Mouse (Mus musculus) MEL (cell line): Measurements from ENCODE around the gene Htr6. TPM values are rescaled to one million over a fixed set of nuclear protein-coding genes. Genes with fewer than 3 reads are reported as not detected.

Source experiments
- DNase-seq: peaks from one replicate; pipeline ENCODE4 v3.0.0; 2011; ENCODE audit warnings: low read depth, low spot score
- H3K27ac ChIP-seq: 2 replicates; pipeline ENCODE4 v1.5.1; 2012; ENCODE audit warnings: low read depth, mild to moderate bottlenecking, control low read depth, low read length, moderate library complexity; ENCODE audit not compliant: control insufficient read depth
- H3K27me3 ChIP-seq, 2 experiments: fragments of 150-350 bp in 1 of 2; sonication (generic) in 1 of 2; 2 replicates each; pipeline ENCODE4 v1.6.1; 2012; ENCODE audit warnings: low read length in 2 of 2, mild to moderate bottlenecking in 2 of 2, improper control_type of control experiment in 1 of 2, moderate library complexity in 1 of 2; ENCODE audit not compliant: insufficient read depth in 2 of 2, control insufficient read depth in 1 of 2
- H3K36me3 ChIP-seq, 2 experiments: 2 replicates each; pipeline ENCODE4 v1.6.1; 2012 to 2014; ENCODE audit warnings: low read length in 2 of 2, improper control_type of control experiment in 1 of 2, inconsistent platforms in 1 of 2, mild to moderate bottlenecking in 1 of 2; ENCODE audit not compliant: insufficient read depth in 2 of 2, control insufficient read depth in 1 of 2
- H3K4me1 ChIP-seq, 2 experiments: fragments of 150-350 bp in 1 of 2; sonication (generic) in 1 of 2; 2 replicates each; pipeline ENCODE4 v1.6.1; 2012; ENCODE audit warnings: low read length in 2 of 2, improper control_type of control experiment in 1 of 2, mild to moderate bottlenecking in 1 of 2; ENCODE audit not compliant: insufficient read depth in 2 of 2, control insufficient read depth in 1 of 2
- H3K4me3 ChIP-seq, 2 experiments: fragments of 150-350 bp in 1 of 2; sonication (generic) in 1 of 2; 2 replicates each; pipeline ENCODE4 v1.5.1; 2012; ENCODE audit warnings: low read depth in 2 of 2, low read length in 2 of 2, mild to moderate bottlenecking in 2 of 2, moderate library complexity in 2 of 2, control low read depth in 1 of 2, improper control_type of control experiment in 1 of 2; ENCODE audit not compliant: control insufficient read depth in 1 of 2, insufficient read depth in 1 of 2
- H3K79me2 ChIP-seq: 2 replicates; pipeline ENCODE4 v1.6.1; 2012; ENCODE audit warnings: mild to moderate bottlenecking, low read length, moderate library complexity; ENCODE audit not compliant: control insufficient read depth, poor library complexity, insufficient read depth
- H3K9ac ChIP-seq: 2 replicates; pipeline ENCODE4 v1.6.1; 2012; ENCODE audit warnings: low read depth, mild to moderate bottlenecking, control low read depth, low read length, moderate library complexity; ENCODE audit not compliant: control insufficient read depth, poor library complexity, severe bottlenecking
- H3K9me3 ChIP-seq: fragments of 150-350 bp; sonication (generic); replicated peaks from 2 replicates; pipeline ENCODE4 v1.6.1; 2012; ENCODE audit warnings: mild to moderate bottlenecking, low read length, improper control_type of control experiment, moderate library complexity; ENCODE audit not compliant: insufficient read depth
- BHLHE40 ChIP-seq: IDR thresholded peaks from 2 replicates; pipeline ENCODE4 v1.6.1; 2012; ENCODE audit warnings: low read depth, mild to moderate bottlenecking, inconsistent platforms, low read length, improper control_type of control experiment, borderline replicate concordance
- CHD2 ChIP-seq: IDR thresholded peaks from 2 replicates; pipeline ENCODE4 v1.6.1; 2011; ENCODE audit warnings: low read length, improper control_type of control experiment
- EP300 ChIP-seq, 2 experiments: IDR thresholded peaks; 2 replicates each; pipeline ENCODE4 v1.6.1; 2011; ENCODE audit warnings: improper control_type of control experiment in 2 of 2, low read length in 2 of 2, low read depth in 1 of 2, mild to moderate bottlenecking in 1 of 2
- ETS1 ChIP-seq: IDR thresholded peaks from 2 replicates; pipeline ENCODE4 v1.6.1; 2012; ENCODE audit warnings: low read depth, mild to moderate bottlenecking, inconsistent platforms, low read length, improper control_type of control experiment, moderate library complexity
- JUND ChIP-seq: IDR thresholded peaks from 2 replicates; pipeline ENCODE4 v1.6.1; 2011; ENCODE audit warnings: low read depth, mild to moderate bottlenecking, improper control_type of control experiment, low read length
- MAFK ChIP-seq: IDR thresholded peaks from 2 replicates; pipeline ENCODE4 v1.6.1; 2011; ENCODE audit warnings: low read depth, mild to moderate bottlenecking, low read length, improper control_type of control experiment, borderline replicate concordance
- MAZ ChIP-seq: IDR thresholded peaks from 2 replicates; pipeline ENCODE4 v1.6.1; 2012; ENCODE audit warnings: low read depth, mild to moderate bottlenecking, inconsistent platforms, low read length, improper control_type of control experiment
- MXI1 ChIP-seq: IDR thresholded peaks from 2 replicates; pipeline ENCODE4 v1.6.1; 2011; ENCODE audit warnings: mild to moderate bottlenecking, low read depth, low read length, improper control_type of control experiment
- MYB ChIP-seq: IDR thresholded peaks from 2 replicates; pipeline ENCODE4 v1.6.1; 2011; ENCODE audit warnings: mild to moderate bottlenecking, low read depth, low read length, improper control_type of control experiment
- NELFE ChIP-seq: IDR thresholded peaks from 2 replicates; pipeline ENCODE4 v1.6.1; 2011; ENCODE audit warnings: low read depth, low read length, improper control_type of control experiment
- NRF1 ChIP-seq: IDR thresholded peaks from 2 replicates; pipeline ENCODE4 v1.6.1; 2014; ENCODE audit warnings: low read depth, mild to moderate bottlenecking, inconsistent platforms, low read length, improper control_type of control experiment, moderate library complexity; ENCODE audit not compliant: poor library complexity, insufficient read depth, severe bottlenecking
- POLR2A ChIP-seq, 2 experiments: IDR thresholded peaks; 2 replicates each; pipeline ENCODE4 v1.6.1; 2011 to 2012; ENCODE audit warnings: low read length in 2 of 2, mild to moderate bottlenecking in 2 of 2, control low read depth in 1 of 2, improper control_type of control experiment in 1 of 2, low read depth in 1 of 2, moderate library complexity in 1 of 2; ENCODE audit not compliant: control insufficient read depth in 1 of 2, insufficient read depth in 1 of 2, poor library complexity in 1 of 2
- POLR2AphosphoS2 ChIP-seq: IDR thresholded peaks from 2 replicates; pipeline ENCODE4 v1.6.1; 2011; ENCODE audit warnings: low read length, improper control_type of control experiment
- POLR2AphosphoS5 ChIP-seq: IDR thresholded peaks from 2 replicates; pipeline ENCODE4 v1.6.1; 2012; ENCODE audit warnings: low read depth, borderline replicate concordance, mild to moderate bottlenecking, inconsistent platforms, low read length, moderate library complexity, mixed read lengths
- SIN3A ChIP-seq: IDR thresholded peaks from 2 replicates; pipeline ENCODE4 v1.6.1; 2012; ENCODE audit warnings: low read length, improper control_type of control experiment, inconsistent platforms
- SMC3 ChIP-seq: IDR thresholded peaks from 2 replicates; pipeline ENCODE4 v1.6.1; 2011; ENCODE audit warnings: low read depth, low read length, improper control_type of control experiment
- TAL1 ChIP-seq: IDR thresholded peaks from 2 replicates; pipeline ENCODE4 v1.6.1; 2012; ENCODE audit warnings: mild to moderate bottlenecking, inconsistent platforms, low read length, moderate library complexity, mixed read lengths
- TBP ChIP-seq: IDR thresholded peaks from 2 replicates; pipeline ENCODE4 v1.8.0; 2011; ENCODE audit warnings: low read depth, low read length, improper control_type of control experiment
- UBTF ChIP-seq: IDR thresholded peaks from 2 replicates; pipeline ENCODE4 v1.6.1; 2012; ENCODE audit warnings: low read depth, mild to moderate bottlenecking, inconsistent platforms, low read length, improper control_type of control experiment, moderate library complexity, borderline replicate concordance; ENCODE audit not compliant: insufficient read depth
- USF2 ChIP-seq, 2 experiments: IDR thresholded peaks; 2 replicates each; pipeline ENCODE4 v1.6.1; 2011 to 2012; ENCODE audit warnings: improper control_type of control experiment in 2 of 2, low read length in 2 of 2, borderline replicate concordance in 1 of 2, inconsistent platforms in 1 of 2, low read depth in 1 of 2, mild to moderate bottlenecking in 1 of 2; ENCODE audit not compliant: insufficient read depth in 1 of 2
- ZC3H11A ChIP-seq: IDR thresholded peaks from 2 replicates; pipeline ENCODE4 v1.6.1; 2012; ENCODE audit warnings: low read depth, mild to moderate bottlenecking, inconsistent platforms, low read length, improper control_type of control experiment
- ZKSCAN1 ChIP-seq: IDR thresholded peaks from 2 replicates; pipeline ENCODE4 v1.6.1; 2012; ENCODE audit warnings: low read depth, mild to moderate bottlenecking, inconsistent platforms, low read length, improper control_type of control experiment, moderate library complexity
- ZMIZ1 ChIP-seq: IDR thresholded peaks from 2 replicates; pipeline ENCODE4 v1.6.1; 2012; ENCODE audit warnings: low read depth, mild to moderate bottlenecking, inconsistent platforms, low read length, improper control_type of control experiment, moderate library complexity
- polyA plus RNA-seq, 2 experiments: library from polyadenylated mRNA; stranded (reverse) in 1 of 2; unstranded in 1 of 2; fragments of >175 nt in 1 of 2; fragments of >200 nt in 1 of 2; gene quantifications; 2 replicates each; pipeline versions ENCODE4 v1.2.1 to v1.2.4; 2012; ENCODE audit warnings: low replicate concordance in 2 of 2, low read depth in 1 of 2; ENCODE audit not compliant: insufficient read length in 2 of 2, insufficient read depth in 1 of 2, missing spikeins in 1 of 2
- total RNA-seq: library from RNA; depleted of rRNA; stranded (reverse); fragments of 300-350 nt; gene quantifications from 2 replicates; pipeline ENCODE4 v1.2.3, GENCODE M21; 2012

Htr6 gene
- total and polyA plus RNA-seq, 3 experiments, result 0.08 TPM; not detected in 2

GRCm38 (mm10) chr4:139013281-139013680, 62.1 kb downstream of the Htr6 start:
- H3K4me1 ChIP-seq, result no peaks in the 10 kb centered on the region
- no peaks in the 10 kb centered on the region for H3K79me2 ChIP-seq
- H3K9ac ChIP-seq, result no peak overlapping the region
- H3K9me3 ChIP-seq, result no peaks in the 10 kb centered on the region
- no peak for DNase-seq
- TF ChIP-seq MAFK (no peak), NRF1 (no peak), BHLHE40 (no peak), TAL1 (no peak), USF2 (IDR thresholded peaks at IDR 0.05; ENCODE audit: borderline replicate concordance in 1 of 2, insufficient read depth in 1 of 2, low read depth in 1 of 2, low read length in 2 of 2) (no peak), ETS1 (no peak), UBTF (no peak), JUND (no peak), ZMIZ1 (no peak), MYB (no peak), ZKSCAN1 (no peak), ZC3H11A (no peak), SMC3 (no peak), EP300 (IDR thresholded peaks at IDR 0.05; ENCODE audit: low read depth in 1 of 2, low read length in 2 of 2) (no peak), NELFE (no peak), CHD2 (no peak), TBP (no peak), POLR2AphosphoS2 (no peak), MXI1 (no peak), MAZ (no peak)
- TF ChIP-seq, all 39 proteins: peak for 0
- no peaks in the 10 kb centered on the region for H3K27me3 ChIP-seq
- H3K36me3 ChIP-seq, result peaks cover 0 to 2% of the 10 kb centered on the region in 2 experiments; a peak in 2 of 4 replicates
- H3K4me3 ChIP-seq, result no peak overlapping the region
- H3K27ac ChIP-seq, result no peak overlapping the region

DNA sequence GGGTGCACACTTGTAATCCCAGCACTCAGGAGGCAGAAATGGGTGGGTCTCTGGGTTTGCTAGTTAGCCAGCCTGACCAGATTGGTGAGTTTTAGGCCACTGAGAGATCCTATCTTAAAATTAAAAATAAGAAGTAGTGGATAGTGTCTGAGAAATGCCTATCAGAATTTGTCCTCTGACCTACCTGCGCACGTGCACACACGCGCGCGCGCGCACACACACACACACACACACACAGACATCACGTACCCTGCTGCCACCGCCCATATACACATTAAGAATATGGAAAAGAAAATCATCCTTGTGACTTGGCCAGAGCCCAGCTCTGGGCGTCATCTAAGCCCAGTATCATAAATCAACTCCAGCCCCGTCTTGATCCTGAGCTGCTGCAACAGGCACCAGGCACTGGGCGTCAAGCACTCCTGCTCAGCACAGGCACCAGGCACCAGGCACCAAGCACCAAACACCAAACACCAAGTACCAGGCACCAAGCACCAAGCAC, 64.1 kb downstream of the Htr6 start:
- H3K9ac ChIP-seq, result no peak overlapping the region

More for the DNA sequence above, 64.1 kb downstream of the Htr6 start:
- Histone ChIP-seq H3K27me3 (no peaks in the 10 kb centered on the region), H3K9me3 (no peaks in the 10 kb centered on the region), H3K27ac (no peak overlapping the region), H3K79me2 (no peaks in the 10 kb centered on the region), H3K4me1 (no peaks in the 10 kb centered on the region), H3K4me3 (no peak overlapping the region), H3K36me3 (peaks cover 0 to 2% of the 10 kb centered on the region in 2 experiments; a peak in 2 of 4 replicates)
- no peak for DNase-seq
- TF ChIP-seq ETS1 (no peak), ZC3H11A (no peak), POLR2A (IDR thresholded peaks at IDR 0.05; ENCODE audit: control insufficient read depth in 1 of 2, insufficient read depth in 1 of 2, low read depth in 1 of 2, low read length in 2 of 2, poor library complexity in 1 of 2) (no peak), MYB (no peak), POLR2AphosphoS5 (no peak), UBTF (no peak), SIN3A (no peak), NELFE (no peak), MAZ (no peak), POLR2AphosphoS2 (no peak)
